Mouse (Mus musculus) CD4-positive helper T cell, adult 2 months (primary cell): ENCODE measurements around the gene Stx18.

Experiments used
- DNase-seq: peaks from one replicate; pipeline ENCODE4 v3.0.0-alpha.2; 2012; ENCODE audit warnings: low read depth, missing footprints, low spot score

The Stx18 gene

DNA sequence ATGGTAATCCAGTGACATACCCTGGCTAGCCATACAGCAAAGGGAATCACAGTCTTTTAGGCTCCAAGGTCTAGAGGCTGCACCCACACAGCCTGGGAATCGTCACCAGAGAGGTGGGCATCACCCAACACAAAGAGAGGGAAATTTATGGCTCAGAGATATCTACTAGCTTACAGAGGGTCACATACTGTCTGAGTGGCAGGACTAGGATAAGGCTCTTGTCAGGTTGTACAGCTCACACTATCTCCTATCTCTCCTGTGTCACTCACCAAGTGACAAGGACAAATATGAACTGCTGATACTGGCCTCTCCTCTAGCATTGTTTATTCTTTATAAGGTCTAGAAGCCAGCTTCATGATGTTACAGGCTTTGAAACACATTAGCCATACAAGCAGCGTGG is 90.8 kb downstream of the Stx18 start:
- no peak for DNase-seq

DNA sequence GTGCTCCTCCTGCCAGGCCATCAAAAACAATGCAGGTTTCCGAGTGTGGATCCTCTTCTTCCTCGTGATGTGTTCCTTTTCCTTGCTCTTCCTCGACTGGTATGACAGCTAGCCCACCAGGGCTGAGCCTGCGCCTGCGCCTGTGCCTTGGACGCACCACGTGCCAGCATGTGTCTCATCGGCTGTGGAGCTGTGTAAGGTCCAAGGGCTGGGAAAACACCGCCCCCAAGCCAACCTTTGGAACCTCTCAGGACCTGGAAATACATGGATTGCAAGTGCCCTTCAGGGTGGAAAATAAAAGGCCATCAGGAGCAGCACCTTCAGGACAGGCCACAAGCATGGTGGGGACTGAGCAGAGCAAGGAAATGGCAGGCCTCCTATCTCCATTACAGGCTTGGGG is 97.7 kb downstream of the Stx18 start:
- no peak for DNase-seq

GRCm38 (mm10) chr5:38137163-38137562 is 98.6 kb downstream of the Stx18 start:
- no peak for DNase-seq

GRCm38 (mm10) chr5:38140893-38141292 is 102.4 kb downstream of the Stx18 start:
- DNase-seq, result no peak

DNA sequence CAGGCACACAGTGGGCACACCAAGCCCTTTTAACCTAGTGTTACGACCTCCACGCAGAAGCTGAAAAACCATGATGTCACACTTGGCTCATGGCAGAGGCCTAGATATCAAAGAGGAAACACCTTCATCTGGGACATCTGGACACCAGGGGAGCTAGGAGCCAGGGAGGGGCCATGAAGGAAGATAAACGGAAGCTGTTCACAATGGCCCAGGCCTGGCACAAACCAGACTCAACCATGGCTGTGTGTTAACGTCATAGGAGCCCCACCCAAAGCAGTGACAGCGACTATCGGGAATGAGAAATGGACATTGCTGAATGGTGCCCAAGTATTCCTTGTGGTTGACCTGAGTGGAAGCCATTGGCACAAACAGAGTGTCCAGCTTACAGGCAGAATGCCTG is 108.0 kb downstream of the Stx18 start:
- no peak for DNase-seq

GRCm38 (mm10) chr5:38151264-38151663 is 112.7 kb downstream of the Stx18 start:
- no peak for DNase-seq

GRCm38 (mm10) chr5:38152201-38153108 is 113.9 kb downstream of the Stx18 start:
- DNase-seq, result no peak

- DNase-seq, result no peak
These were observed 115.1 kb downstream of the Stx18 start for GRCm38 (mm10) chr5:38153636-38154035.

GRCm38 (mm10) chr5:38157481-38158020 is 119.0 kb downstream of the Stx18 start:
- DNase-seq, result no peak

- DNase-seq, result no peak
These were observed 120.0 kb downstream of the Stx18 start for GRCm38 (mm10) chr5:38158501-38158946.

DNA sequence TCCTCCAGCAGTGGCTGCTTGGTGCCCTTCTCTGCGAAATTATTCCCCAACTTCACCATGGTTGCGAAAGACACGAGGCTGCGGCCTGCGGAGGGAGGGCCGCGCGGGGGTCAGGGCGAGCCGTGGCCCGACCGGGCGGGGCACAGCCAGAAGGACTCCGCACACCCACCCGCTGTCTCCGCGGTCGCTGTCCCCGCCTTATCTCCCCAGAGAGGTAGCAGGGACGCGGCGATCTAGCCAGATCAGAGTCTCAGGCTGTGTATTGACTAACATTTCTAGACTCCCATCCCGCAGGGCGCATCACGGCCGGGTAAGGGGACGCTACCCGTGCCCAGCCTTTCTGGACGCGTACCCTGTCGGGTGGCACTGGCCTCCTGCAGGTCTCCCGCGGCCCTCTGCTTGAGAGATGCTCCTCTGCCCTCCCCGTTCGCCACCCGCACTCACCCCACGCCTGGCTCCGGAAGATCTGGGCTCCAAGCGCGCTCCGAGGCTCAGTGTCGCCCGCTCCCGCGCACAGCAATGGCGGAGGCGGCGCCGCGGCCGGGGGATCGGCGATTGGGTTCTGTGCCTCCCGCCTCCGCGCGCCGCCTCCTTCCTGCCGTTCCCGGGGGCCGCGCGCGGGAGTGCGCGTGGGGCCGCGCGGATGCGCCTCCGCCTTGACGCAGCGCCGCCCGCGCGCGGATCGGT is 120.5 kb downstream of the Stx18 start:
- no peak for DNase-seq

GRCm38 (mm10) chr5:38159634-38160413 is 121.3 kb downstream of the Stx18 start, which contains the start of gene Nsg1:
TSS of gene Nsg1 (minus strand) at chr5:38159907.
- no peak for DNase-seq

DNA sequence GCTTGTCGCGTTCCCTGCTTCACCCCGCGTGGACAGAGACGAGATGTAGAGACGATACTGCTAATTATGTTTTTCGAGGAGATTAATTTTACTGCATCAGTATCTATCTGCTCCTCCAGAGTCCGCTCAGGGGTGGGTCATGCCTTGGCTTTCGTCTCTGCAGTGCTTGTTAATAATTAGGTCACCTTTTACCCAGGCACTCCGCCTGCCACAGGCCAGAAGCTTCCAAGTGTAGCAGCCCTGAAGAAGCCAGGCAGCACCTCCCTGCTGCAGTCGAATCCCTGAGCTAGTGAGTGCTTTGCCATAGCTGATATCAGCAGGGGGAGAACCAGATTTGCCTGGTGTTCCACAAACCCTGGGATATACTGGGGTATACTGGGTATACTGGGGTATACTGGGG is 130.0 kb downstream of the Stx18 start:
- DNase-seq, result no peak

GRCm38 (mm10) chr5:38173766-38174165 is 135.2 kb downstream of the Stx18 start:
- DNase-seq, result no peak

- DNase-seq, result no peak
These were observed 135.8 kb downstream of the Stx18 start for GRCm38 (mm10) chr5:38174256-38174912.

GRCm38 (mm10) chr5:38184688-38185285 is 146.2 kb downstream of the Stx18 start:
- DNase-seq, result no peak

GRCm38 (mm10) chr5:38187006-38187405 is 148.5 kb downstream of the Stx18 start:
- DNase-seq, result no peak
